Comparison of ENCODE assay signal across 11 mouse cellular contexts in genomic region chr10:8227705-8228374, GRCm38 (mm10).
A peak's percentile ranks its signal among the peaks of the same experiment; 100 is the strongest.
DNase-seq lines count a peak whose midpoint lies in the region; ATAC-seq and TF ChIP-seq lines count a peak whose summit lies in the region.
"Had no signal": no experiment of that assay in that cellular context is flagged by ENCODE, and none has a peak within 500 bp of the region (broad histone marks: within the 10 kb centered on the region; RNA-seq: fewer than 3 reads in every experiment).

No protein-coding gene starts in this region.

- intact Hi-C loops in gastrocnemius, adult 2 months (cut with DNase I), result no loop called here

- no peak overlapping the region for H3K4me2 ChIP-seq in heart, embryonic 11.5 days
- no peak overlapping the region for H3K4me2 ChIP-seq in midbrain, embryonic 11.5 days
- no peak overlapping the region for H3K4me2 ChIP-seq in midbrain, embryonic 15.5 days
- H3K4me2 ChIP-seq: neural tube, embryonic 12.5 days had no signal

- no peaks in the 10 kb centered on the region for H3K27me3 ChIP-seq in heart, embryonic 11.5 days (ENCODE audit: control insufficient read depth, insufficient read depth, low read length)
- H3K27me3 ChIP-seq in midbrain, embryonic 11.5 days (ENCODE audit: control insufficient read depth, insufficient read depth, low read length), result no peaks in the 10 kb centered on the region
- H3K27me3 ChIP-seq in midbrain, embryonic 15.5 days (replicated peaks), result no peaks in the 10 kb centered on the region
- H3K27me3 ChIP-seq: neural tube, embryonic 12.5 days had no signal

- H3K4me1 ChIP-seq in heart, embryonic 11.5 days (ENCODE audit: control insufficient read depth, insufficient read depth, low read length), result no peaks in the 10 kb centered on the region
- H3K4me1 ChIP-seq in midbrain, embryonic 11.5 days (ENCODE audit: control insufficient read depth, insufficient read depth, low read length), result no peaks in the 10 kb centered on the region
- H3K4me1 ChIP-seq in midbrain, embryonic 15.5 days, result no peaks in the 10 kb centered on the region
- H3K4me1 ChIP-seq: neural tube, embryonic 12.5 days had no signal

- H3K4me3 ChIP-seq in heart, embryonic 11.5 days (ENCODE audit: low read depth, low read length), result no peak overlapping the region
- H3K4me3 ChIP-seq in midbrain, embryonic 11.5 days (ENCODE audit: low read depth, low read length), result no peak overlapping the region
- H3K4me3 ChIP-seq in midbrain, embryonic 15.5 days, result no peak overlapping the region
- H3K4me3 ChIP-seq in layer of hippocampus, adult 2 months, result no peak overlapping the region
- H3K4me3 ChIP-seq in gastrocnemius, adult 2 months, result no peak overlapping the region
- H3K4me3 ChIP-seq: neural tube, embryonic 12.5 days had no signal

- no peak for TF ChIP-seq CTCF in layer of hippocampus, adult 2 months (conservative IDR thresholded peaks at IDR 0.05)
- TF ChIP-seq CTCF in gastrocnemius, adult 2 months (IDR thresholded peaks at IDR 0.05), result no peak

- no peak overlapping the region for H3K27ac ChIP-seq in heart, embryonic 11.5 days (ENCODE audit: low read depth, low read length)
- no peak overlapping the region for H3K27ac ChIP-seq in midbrain, embryonic 11.5 days (ENCODE audit: low read depth, low read length)
- no peak overlapping the region for H3K27ac ChIP-seq in midbrain, embryonic 15.5 days
- H3K27ac ChIP-seq in layer of hippocampus, adult 2 months, result peak overlapping the region; percentile 53
- no peak overlapping the region for H3K27ac ChIP-seq in gastrocnemius, adult 2 months
- H3K27ac ChIP-seq: liver, embryonic 14.5 days; neural tube, embryonic 12.5 days had no signal

- 67% methylated on average over 5 of the region's 5 CpGs for WGBS in heart, embryonic 11.5 days (ENCODE audit: insufficient replicate concordance)
- WGBS in midbrain, embryonic 11.5 days, result 83% methylated on average over 5 of the region's 5 CpGs
- WGBS in midbrain, embryonic 15.5 days, result 79% methylated on average over 5 of the region's 5 CpGs

- H3K36me3 ChIP-seq in heart, embryonic 11.5 days (ENCODE audit: control insufficient read depth, insufficient read depth, low read length), result no peaks in the 10 kb centered on the region
- H3K36me3 ChIP-seq in midbrain, embryonic 11.5 days (ENCODE audit: control insufficient read depth, insufficient read depth, low read length), result no peaks in the 10 kb centered on the region
- H3K36me3 ChIP-seq in midbrain, embryonic 15.5 days (replicated peaks), result no peaks in the 10 kb centered on the region
- H3K36me3 ChIP-seq: neural tube, embryonic 12.5 days had no signal

- DNase-seq in heart, adult 11 months, result peak; percentile 56
- peak; percentile 19 for DNase-seq in midbrain, embryonic 11.5 days (ENCODE audit: low spot score, missing footprints)
- peak; percentile 26 to 57 for DNase-seq in layer of hippocampus, adult 2 months (ENCODE audit: low spot score in 2 of 2)
- DNase-seq in right cerebral cortex, postnatal 4 days, result peak; percentile 8
- DNase-seq in gastrocnemius, adult 2 months, result no peak
- DNase-seq: heart, postnatal 4 days had no signal

- H3K9ac ChIP-seq in heart, embryonic 11.5 days (ENCODE audit: low read depth, low read length), result no peak overlapping the region
- H3K9ac ChIP-seq in midbrain, embryonic 11.5 days (ENCODE audit: low read length), result no peak overlapping the region
- no peak overlapping the region for H3K9ac ChIP-seq in midbrain, embryonic 15.5 days
- H3K9ac ChIP-seq: liver, embryonic 14.5 days; neural tube, embryonic 12.5 days had no signal

- ATAC-seq in heart, embryonic 11.5 days (replicated peaks; ENCODE audit: insufficient number of reproducible peaks, low FRiP score, low TSS enrichment), result no peak
- ATAC-seq in midbrain, embryonic 11.5 days (ENCODE audit: low FRiP score), result no peak
- ATAC-seq in midbrain, embryonic 15.5 days (replicated peaks), result no peak
- ATAC-seq in activated CD4-positive, CD25-positive, alpha-beta regulatory T cell, adult 4 months, result no peak

- no peaks in the 10 kb centered on the region for H3K9me3 ChIP-seq in heart, embryonic 11.5 days (replicated peaks; ENCODE audit: control insufficient read depth, low read length)
- H3K9me3 ChIP-seq in midbrain, embryonic 11.5 days (ENCODE audit: control insufficient read depth, low read length), result no peaks in the 10 kb centered on the region
- no peaks in the 10 kb centered on the region for H3K9me3 ChIP-seq in midbrain, embryonic 15.5 days
- H3K9me3 ChIP-seq: neural tube, embryonic 12.5 days had no signal
